Mouse (Mus musculus): Measurements from ENCODE around the gene Cds2.

GRCm38 (mm10) chr2:132291265-132291664, 28.3 kb downstream of the Cds2 start:
- TF ChIP-seq POLR2A (IDR thresholded peaks at IDR 0.05; ENCODE audit: insufficient read length, low read depth) (no peak), USF1 (IDR thresholded peaks at IDR 0.05; ENCODE audit: low read depth) (no peak), MAX (IDR thresholded peaks at IDR 0.05; ENCODE audit: low read depth) (no peak), CEBPB (IDR thresholded peaks at IDR 0.05; ENCODE audit: insufficient read depth, poor library complexity, severe bottlenecking) (no peak), TCF3 (IDR thresholded peaks at IDR 0.05; ENCODE audit: insufficient read length, low read depth) (no peak)
